Mouse (Mus musculus) heart, adult 2 months (tissue): ENCODE measurements at regions not wholly inside any gene's neighbourhood (a gene's known extent, or its start where the extent isn't known, plus 50 kb on each side); places are given as distances from the start of the nearest gene placed in this dataset.

Experiments
- CTCF ChIP-seq: fragments of 200-600 bp; IDR thresholded peaks from 2 replicates; pipeline ENCODE4 v1.8.1; 2022; ENCODE audit warnings: antibody characterized with exemption, mild to moderate bottlenecking, moderate library complexity
- EP300 ChIP-seq: fragments of 200-500 bp; IDR thresholded peaks from 2 replicates; pipeline ENCODE4 v1.6.1; 2011; ENCODE audit warnings: low read depth, low read length, control low read depth; ENCODE audit not compliant: insufficient read depth

- TF ChIP-seq CTCF (no peak), EP300 (no peak)
These were observed 218.6 kb upstream of the Hes1 start for GRCm38 (mm10) chr16:29845597-29845986.
